Mouse (Mus musculus): Measurements from ENCODE around the gene Olfr715. TPM values are rescaled to one million over a fixed set of nuclear protein-coding genes. Genes with fewer than 3 reads are reported as not detected.
"Not testable (repeated sequence)": the region's sequence is repeated elsewhere in the genome, so short reads cannot be mapped to it uniquely, and the experiment has no call there.

Gene Olfr715
- polyA plus RNA-seq (2016; fragmentation: Nextera tagmentation; extraction: Ambion mirVana): not detected in 2 replicates

- H3K4me3 ChIP-seq; H3K9me3 ChIP-seq (replicated peaks); H3K27me3 ChIP-seq (ENCODE audit: low read depth, poor library complexity, severe bottlenecking); DNase-seq (ENCODE audit: low spot score); H3K27ac ChIP-seq (replicated peaks); H3K4me1 ChIP-seq; H3K36me3 ChIP-seq: not testable (repeated sequence)
- 78% methylated on average over 3 of the region's 3 CpGs for WGBS
These were observed at the start of gene Olfr715 for GRCm38 (mm10) chr7:107130983-107131382. Gene Olfr715 (minus strand): TSS chr7:107131083.

GRCm38 (mm10) chr7:107180406-107180805 lies 49.5 kb upstream of the Olfr715 start:
- 49% methylated on average over 2 of the region's 2 CpGs for WGBS

GRCm38 (mm10) chr7:107166690-107167089 lies 35.8 kb upstream of the Olfr715 start, which contains the start of gene Nlrp14:
Gene Nlrp14 (plus strand): TSS chr7:107166990.
- H3K36me3 ChIP-seq: no peaks in the 10 kb centered on the region
- no peaks in the 10 kb centered on the region for H3K4me1 ChIP-seq
- H3K9me3 ChIP-seq (replicated peaks): no peaks in the 10 kb centered on the region
- WGBS: 84% methylated on average over 10 of the region's 10 CpGs
- no peaks in the 10 kb centered on the region for H3K27me3 ChIP-seq (ENCODE audit: low read depth, poor library complexity, severe bottlenecking)
- no peak for DNase-seq (ENCODE audit: low spot score)
- H3K4me3 ChIP-seq: no peak within 1 kb of the TSS
- no peak within 1 kb of the TSS for H3K27ac ChIP-seq (replicated peaks)

More at GRCm38 (mm10) chr7:107180406-107180805, 49.5 kb upstream of the Olfr715 start:
- H3K4me3 ChIP-seq: no peak overlapping the region
- DNase-seq (ENCODE audit: low spot score): no peak
- H3K9me3 ChIP-seq (replicated peaks): no peaks in the 10 kb centered on the region
- H3K4me1 ChIP-seq: no peaks in the 10 kb centered on the region
- H3K27me3 ChIP-seq (ENCODE audit: low read depth, poor library complexity, severe bottlenecking): no peaks in the 10 kb centered on the region
- H3K36me3 ChIP-seq: no peaks in the 10 kb centered on the region
- no peak overlapping the region for H3K27ac ChIP-seq (replicated peaks)

DNA sequence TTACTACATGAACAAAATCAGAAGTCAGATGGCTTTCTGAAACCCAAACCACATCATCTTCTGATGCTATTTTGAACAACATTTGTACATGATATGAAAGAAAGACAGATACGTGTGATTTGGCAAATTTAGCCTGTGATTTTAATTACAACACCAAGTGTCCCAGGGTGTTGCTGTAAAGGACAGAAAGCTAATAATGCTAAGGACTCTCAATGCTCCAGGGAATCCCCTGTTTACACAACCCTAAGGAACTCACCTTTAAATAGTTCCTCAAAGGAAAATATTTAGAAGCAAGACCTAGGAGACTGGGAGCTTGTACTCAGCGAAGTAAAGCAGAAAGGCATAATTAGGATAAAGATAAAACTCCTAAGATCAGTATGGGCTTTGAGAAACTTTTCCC lies 7.1 kb upstream of the Olfr715 start, which contains the start of gene Olfr716:
TSS of gene Olfr716 (plus strand) at position 301 of the 400 bp plus-strand sequence.
- DNase-seq (ENCODE audit: low spot score); H3K4me1 ChIP-seq: not testable (repeated sequence)
- 69% methylated on average over 2 of the region's 2 CpGs for WGBS

GRCm38 (mm10) chr7:107110269-107110668 lies 20.6 kb downstream of the Olfr715 start, which contains the start of gene Olfr715b:
Gene Olfr715b (minus strand): TSS chr7:107110369.
- not testable (repeated sequence) for H3K9me3 ChIP-seq (replicated peaks); H3K27me3 ChIP-seq (ENCODE audit: low read depth, poor library complexity, severe bottlenecking); H3K4me1 ChIP-seq; DNase-seq (ENCODE audit: low spot score); H3K27ac ChIP-seq (replicated peaks); H3K36me3 ChIP-seq; H3K4me3 ChIP-seq
- 90% methylated on average over 2 of the region's 2 CpGs for WGBS

More for the DNA sequence above, 7.1 kb upstream of the Olfr715 start, which contains the start of gene Olfr716:
- H3K4me3 ChIP-seq; H3K27ac ChIP-seq (replicated peaks); H3K9me3 ChIP-seq (replicated peaks); H3K36me3 ChIP-seq; H3K27me3 ChIP-seq (ENCODE audit: low read depth, poor library complexity, severe bottlenecking): not testable (repeated sequence)

DNA sequence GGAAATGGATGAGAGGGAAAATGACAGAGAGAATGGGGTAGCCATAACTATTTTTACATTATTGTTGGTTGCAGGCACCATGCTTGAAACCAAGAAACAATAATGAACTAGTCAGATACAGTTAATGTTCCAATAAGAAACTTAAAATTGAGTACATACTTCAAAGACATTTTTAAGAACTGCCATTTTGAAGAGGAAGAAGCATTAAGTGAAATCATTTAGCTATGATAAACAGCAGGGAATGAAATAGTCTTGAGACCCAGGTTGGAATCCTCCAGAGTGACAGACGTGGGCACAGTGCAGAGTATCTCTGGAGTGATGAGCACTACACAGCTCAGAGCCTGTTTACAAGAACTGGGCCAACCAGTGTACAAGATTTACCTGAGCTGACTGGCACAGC lies 38.0 kb downstream of the Olfr715 start, which contains the start of gene Olfr17:
TSS of gene Olfr17 (plus strand) at position 301 of the 400 bp plus-strand sequence.
- H3K36me3 ChIP-seq: no peaks in the 10 kb centered on the region
- H3K9me3 ChIP-seq (replicated peaks): no peaks in the 10 kb centered on the region
- H3K27me3 ChIP-seq (ENCODE audit: low read depth, poor library complexity, severe bottlenecking): no peaks in the 10 kb centered on the region
- H3K4me1 ChIP-seq: no peaks in the 10 kb centered on the region
- H3K27ac ChIP-seq (replicated peaks): no peak within 1 kb of the TSS
- DNase-seq (ENCODE audit: low spot score): no peak
- no peak within 1 kb of the TSS for H3K4me3 ChIP-seq
- WGBS: 76% methylated on average over 1 of the region's 1 CpGs

Other genes with a start within 250 kb of the Olfr715 start
- not detected in 2 replicates for gene Olfr706, start 242.9 kb downstream of the Olfr715 start, polyA plus RNA-seq (2016; fragmentation: Nextera tagmentation; extraction: Ambion mirVana)
- gene Olfr707, start 229.8 kb downstream of the Olfr715 start, polyA plus RNA-seq (2016; fragmentation: Nextera tagmentation; extraction: Ambion mirVana): not detected in 2 replicates
- gene Olfr1532-ps1, start 223.1 kb downstream of the Olfr715 start, polyA plus RNA-seq (2016; fragmentation: Nextera tagmentation; extraction: Ambion mirVana): not detected in 2 replicates
- gene Olfr709-ps1, start 198.9 kb downstream of the Olfr715 start, polyA plus RNA-seq (2016; fragmentation: Nextera tagmentation; extraction: Ambion mirVana): not detected in 2 replicates
- not detected in 2 replicates for gene Olfr710, start 182.8 kb downstream of the Olfr715 start, polyA plus RNA-seq (2016; fragmentation: Nextera tagmentation; extraction: Ambion mirVana)
- gene Olfr6, start 167.1 kb downstream of the Olfr715 start, polyA plus RNA-seq (2016; fragmentation: Nextera tagmentation; extraction: Ambion mirVana): not detected in 2 replicates
- not detected in 2 replicates for gene Olfr711, start 155.6 kb downstream of the Olfr715 start, polyA plus RNA-seq (2016; fragmentation: Nextera tagmentation; extraction: Ambion mirVana)
- not detected in 2 replicates for gene Olfr2, start 125.0 kb downstream of the Olfr715 start, polyA plus RNA-seq (2016; fragmentation: Nextera tagmentation; extraction: Ambion mirVana)
- not detected in 2 replicates for gene Olfr713, start 99.9 kb downstream of the Olfr715 start, polyA plus RNA-seq (2016; fragmentation: Nextera tagmentation; extraction: Ambion mirVana)
- not detected in 2 replicates for gene Olfr714, start 60.1 kb downstream of the Olfr715 start, polyA plus RNA-seq (2016; fragmentation: Nextera tagmentation; extraction: Ambion mirVana)
- gene Olfr17, start 37.9 kb downstream of the Olfr715 start, polyA plus RNA-seq (2016; fragmentation: Nextera tagmentation; extraction: Ambion mirVana): not detected in 2 replicates
- gene Olfr715b, start 20.7 kb downstream of the Olfr715 start, polyA plus RNA-seq (2016; fragmentation: Nextera tagmentation; extraction: Ambion mirVana): not detected in 2 replicates
- gene Olfr716, start 7.2 kb upstream of the Olfr715 start, polyA plus RNA-seq (2016; fragmentation: Nextera tagmentation; extraction: Ambion mirVana): not detected in 2 replicates
- gene Nlrp14, start 35.9 kb upstream of the Olfr715 start, polyA plus RNA-seq (2016; fragmentation: Nextera tagmentation; extraction: Ambion mirVana): not detected in 2 replicates
- not detected in 2 replicates for gene Rbmxl2, start 78.4 kb upstream of the Olfr715 start, polyA plus RNA-seq (2016; fragmentation: Nextera tagmentation; extraction: Ambion mirVana)
- gene Syt9, start 239.6 kb upstream of the Olfr715 start, polyA plus RNA-seq (2016; fragmentation: Nextera tagmentation; extraction: Ambion mirVana): 2.8 and 3.0 TPM in 2 replicates